Mouse (Mus musculus): Measurements from ENCODE around the gene Mov10.

GRCm38 (mm10) chr3:104771460-104771859 lies 46.9 kb downstream of the Mov10 start:
- no peak for TF ChIP-seq CTCF (IDR thresholded peaks at IDR 0.05; ENCODE audit: extremely low read depth, insufficient read length, insufficient replicate concordance, low read depth, low read length)
- TF ChIP-seq POLR2A (IDR thresholded peaks at IDR 0.05; ENCODE audit: low read depth, low read length): no peak
